Mouse (Mus musculus) megakaryocyte-erythroid progenitor cell, adult 5-6 weeks (primary cell): Measurements from ENCODE around the gene Apoc2. TPM values are rescaled to one million over a fixed set of nuclear protein-coding genes. Genes with fewer than 3 reads are reported as not detected.

ENCODE experiments used
- ATAC-seq: replicated peaks from 2 replicates; pipeline ENCODE4 v1.8.0; 2016; ENCODE audit warnings: mild to moderate bottlenecking, inconsistent platforms; ENCODE audit not compliant: severe bottlenecking, poor library complexity, low FRiP score, low TSS enrichment
- total RNA-seq, 2 experiments: library from RNA; stranded (forward) in 1 of 2; stranded (reverse) in 1 of 2; fragments of 200-1000, 215-1000 nt in 1 of 2; fragments of >200 nt in 1 of 2; fragmentation: Nextera tagmentation in 1 of 2; gene quantifications; 2 replicates each; pipeline ENCODE4 v1.2.3; 2014 to 2017

Apoc2 gene
- total RNA-seq, 2 experiments from 2014 or later = not detected

GRCm38 (mm10) chr7:19635074-19635827, 42.5 kb downstream of the Apoc2 start:
- no peak for ATAC-seq

- no peak for ATAC-seq
Measured at GRCm38 (mm10) chr7:19634591-19634990, 43.1 kb downstream of the Apoc2 start.

GRCm38 (mm10) chr7:19633855-19634254, 43.9 kb downstream of the Apoc2 start:
- no peak for ATAC-seq

GRCm38 (mm10) chr7:19633197-19633596, 44.5 kb downstream of the Apoc2 start:
- ATAC-seq = no peak

- ATAC-seq = peak; percentile 59
Measured at GRCm38 (mm10) chr7:19632720-19633119, 45.0 kb downstream of the Apoc2 start.

GRCm38 (mm10) chr7:19632275-19632674, 45.5 kb downstream of the Apoc2 start:
- peak; percentile 6 for ATAC-seq

- 0 out of 2 replicates have a peak, but pooled peaks have one; percentile 6 for ATAC-seq
Measured at GRCm38 (mm10) chr7:19629361-19629734, 48.4 kb downstream of the Apoc2 start, which contains the start of gene Relb. Gene Relb (minus strand): TSS chr7:19629438.

- ATAC-seq = peak; percentile 80
Measured at GRCm38 (mm10) chr7:19628536-19629360, 49.0 kb downstream of the Apoc2 start.

GRCm38 (mm10) chr7:19628192-19628535, 49.6 kb downstream of the Apoc2 start:
- no peak for ATAC-seq

- ATAC-seq = no peak
Measured at GRCm38 (mm10) chr7:19627721-19628120, 50.0 kb downstream of the Apoc2 start.

- no peak for ATAC-seq
Measured at GRCm38 (mm10) chr7:19623433-19623832, 54.3 kb downstream of the Apoc2 start.

- no peak for ATAC-seq
Measured at GRCm38 (mm10) chr7:19622241-19622640, 55.5 kb downstream of the Apoc2 start.

Other genes with a start within 250 kb of the Apoc2 start
- 7.8 and 11.3 TPM in 2 replicates for gene Mark4, start 219.1 kb downstream of the Apoc2 start, total RNA-seq (2014; fragmentation: Nextera tagmentation)
- gene Mark4, start 219.1 kb downstream of the Apoc2 start, total RNA-seq (2017) = 3.0 and 3.1 TPM in 2 replicates
- gene Exoc3l2, start 214.6 kb downstream of the Apoc2 start, total RNA-seq (2014; fragmentation: Nextera tagmentation) = 1.7 and 2.3 TPM in 2 replicates
- 1.0 and 1.5 TPM in 2 replicates for gene Exoc3l2, start 214.6 kb downstream of the Apoc2 start, total RNA-seq (2017)
- 3.4 and 3.6 TPM in 2 replicates for gene Bloc1s3, start 169.6 kb downstream of the Apoc2 start, total RNA-seq (2014; fragmentation: Nextera tagmentation)
- gene Bloc1s3, start 169.6 kb downstream of the Apoc2 start, total RNA-seq (2017) = 3.6 and 4.7 TPM in 2 replicates
- gene Trappc6a, start 169.5 kb downstream of the Apoc2 start, total RNA-seq (2014; fragmentation: Nextera tagmentation) = 89.3 and 96.3 TPM in 2 replicates
- gene Trappc6a, start 169.5 kb downstream of the Apoc2 start, total RNA-seq (2017) = 22.6 and 23.6 TPM in 2 replicates
- gene Nkpd1, start 160.1 kb downstream of the Apoc2 start, total RNA-seq (2014; fragmentation: Nextera tagmentation) = 0.20 TPM in 1 of 2 replicates, not detected in the other
- not detected in 2 replicates for gene Nkpd1, start 160.1 kb downstream of the Apoc2 start, total RNA-seq (2017)
- 27.7 and 37.2 TPM in 2 replicates for gene Ppp1r37, start 114.9 kb downstream of the Apoc2 start, total RNA-seq (2014; fragmentation: Nextera tagmentation)
- 14.6 and 14.7 TPM in 2 replicates for gene Ppp1r37, start 114.9 kb downstream of the Apoc2 start, total RNA-seq (2017)
- gene Zfp296, start 100.7 kb downstream of the Apoc2 start, total RNA-seq (2014; fragmentation: Nextera tagmentation) = 0.47 and 4.2 TPM in 2 replicates
- 3.2 and 3.9 TPM in 2 replicates for gene Zfp296, start 100.7 kb downstream of the Apoc2 start, total RNA-seq (2017)
- 60.3 and 70.0 TPM in 2 replicates for gene Gemin7, start 100.3 kb downstream of the Apoc2 start, total RNA-seq (2014; fragmentation: Nextera tagmentation)
- gene Gemin7, start 100.3 kb downstream of the Apoc2 start, total RNA-seq (2017) = 24.1 and 25.1 TPM in 2 replicates
- 44.9 and 53.1 TPM in 2 replicates for gene Clasrp, start 73.5 kb downstream of the Apoc2 start, total RNA-seq (2014; fragmentation: Nextera tagmentation)
- gene Clasrp, start 73.5 kb downstream of the Apoc2 start, total RNA-seq (2017) = 33.9 and 48.3 TPM in 2 replicates
- gene Relb, start 48.5 kb downstream of the Apoc2 start, total RNA-seq (2014; fragmentation: Nextera tagmentation) = 3.8 TPM in 1 of 2 replicates, not detected in the other
- 0.47 and 0.69 TPM in 2 replicates for gene Relb, start 48.5 kb downstream of the Apoc2 start, total RNA-seq (2017)
- 45.9 and 70.1 TPM in 2 replicates for gene Clptm1, start 12.9 kb downstream of the Apoc2 start, total RNA-seq (2014; fragmentation: Nextera tagmentation)
- gene Clptm1, start 12.9 kb downstream of the Apoc2 start, total RNA-seq (2017) = 31.1 and 37.3 TPM in 2 replicates
- not detected in 2 replicates for gene Gm44805, start 3.5 kb upstream of the Apoc2 start, total RNA-seq (2014; fragmentation: Nextera tagmentation)
- gene Gm44805, start 3.5 kb upstream of the Apoc2 start, total RNA-seq (2017) = not detected in 2 replicates
- gene Apoc4, start 3.5 kb upstream of the Apoc2 start, total RNA-seq (2014; fragmentation: Nextera tagmentation) = not detected in 2 replicates
- not detected in 2 replicates for gene Apoc4, start 3.5 kb upstream of the Apoc2 start, total RNA-seq (2017)
- gene Apoc1, start 14.7 kb upstream of the Apoc2 start, total RNA-seq (2014; fragmentation: Nextera tagmentation) = 2.3 and 3.6 TPM in 2 replicates
- 15.4 TPM in 1 of 2 replicates, not detected in the other for gene Apoc1, start 14.7 kb upstream of the Apoc2 start, total RNA-seq (2017)
- 113 and 140 TPM in 2 replicates for gene Apoe, start 21.2 kb upstream of the Apoc2 start, total RNA-seq (2014; fragmentation: Nextera tagmentation)
- gene Apoe, start 21.2 kb upstream of the Apoc2 start, total RNA-seq (2017) = 556 and 867 TPM in 2 replicates
- gene Tomm40, start 37.5 kb upstream of the Apoc2 start, total RNA-seq (2014; fragmentation: Nextera tagmentation) = 111 and 140 TPM in 2 replicates
- 44.6 and 64.9 TPM in 2 replicates for gene Tomm40, start 37.5 kb upstream of the Apoc2 start, total RNA-seq (2017)
- gene Nectin2, start 72.5 kb upstream of the Apoc2 start, total RNA-seq (2014; fragmentation: Nextera tagmentation) = 2.2 and 6.0 TPM in 2 replicates
- gene Nectin2, start 72.5 kb upstream of the Apoc2 start, total RNA-seq (2017) = 3.9 and 12.3 TPM in 2 replicates
- gene Bcam, start 93.1 kb upstream of the Apoc2 start, total RNA-seq (2014; fragmentation: Nextera tagmentation) = 5.3 TPM in 1 of 2 replicates, not detected in the other
- gene Bcam, start 93.1 kb upstream of the Apoc2 start, total RNA-seq (2017) = 0.08 TPM in 1 of 2 replicates, not detected in the other
- gene Cblc, start 118.9 kb upstream of the Apoc2 start, total RNA-seq (2014; fragmentation: Nextera tagmentation) = not detected in 2 replicates
- not detected in 2 replicates for gene Cblc, start 118.9 kb upstream of the Apoc2 start, total RNA-seq (2017)
- gene Bcl3, start 144.8 kb upstream of the Apoc2 start, total RNA-seq (2014; fragmentation: Nextera tagmentation) = 3.3 TPM in 1 of 2 replicates, not detected in the other
- 0.34 TPM in 1 of 2 replicates, not detected in the other for gene Bcl3, start 144.8 kb upstream of the Apoc2 start, total RNA-seq (2017)
- not detected in 2 replicates for gene Gm19345, start 174.1 kb upstream of the Apoc2 start, total RNA-seq (2014; fragmentation: Nextera tagmentation)
- not detected in 2 replicates for gene Gm19345, start 174.1 kb upstream of the Apoc2 start, total RNA-seq (2017)
- gene Ceacam16, start 183.4 kb upstream of the Apoc2 start, total RNA-seq (2014; fragmentation: Nextera tagmentation) = not detected in 2 replicates
- not detected in 2 replicates for gene Ceacam16, start 183.4 kb upstream of the Apoc2 start, total RNA-seq (2017)
- gene Ceacam19, start 210.0 kb upstream of the Apoc2 start, total RNA-seq (2014; fragmentation: Nextera tagmentation) = not detected in 2 replicates
- gene Ceacam19, start 210.0 kb upstream of the Apoc2 start, total RNA-seq (2017) = not detected in 2 replicates
- gene Pvr, start 243.2 kb upstream of the Apoc2 start, total RNA-seq (2014; fragmentation: Nextera tagmentation) = 1.3 and 6.4 TPM in 2 replicates
- 0.85 and 0.91 TPM in 2 replicates for gene Pvr, start 243.2 kb upstream of the Apoc2 start, total RNA-seq (2017)